Mouse (Mus musculus) midbrain, embryonic 11.5 days (tissue): Measurements from ENCODE around the gene Mdga2. TPM values are rescaled to one million over a fixed set of nuclear protein-coding genes. Genes with fewer than 3 reads are reported as not detected.

Experiments
- ATAC-seq: fragments of 200-750 bp; cut with Nextera tagmentation; 2 replicates; pipeline ENCODE4 v1.8.0; 2017; ENCODE audit warnings: moderate TSS enrichment, moderate library complexity; ENCODE audit not compliant: low FRiP score
- DNase-seq: peaks from one replicate; pipeline ENCODE4 v3.0.0; 2015; ENCODE audit warnings: low spot score; ENCODE audit errors: missing footprints
- H3K27ac ChIP-seq: fragments of 300-500 bp; sonication (generic); 2 replicates; pipeline ENCODE4 v1.5.1; 2014; ENCODE audit warnings: low read depth, low read length
- H3K27me3 ChIP-seq: fragments of 300-500 bp; sonication (generic); 2 replicates; pipeline ENCODE4 v1.6.1; 2014; ENCODE audit warnings: mild to moderate bottlenecking, low read length, moderate library complexity, mixed read lengths; ENCODE audit not compliant: control insufficient read depth, insufficient read depth
- H3K36me3 ChIP-seq: fragments of 300-500 bp; sonication (generic); 2 replicates; pipeline ENCODE4 v1.6.1; 2014; ENCODE audit warnings: mild to moderate bottlenecking, low read length, moderate library complexity, mixed read lengths; ENCODE audit not compliant: control insufficient read depth, insufficient read depth
- H3K4me1 ChIP-seq: fragments of 300-500 bp; sonication (generic); 2 replicates; pipeline ENCODE4 v1.6.1; 2014; ENCODE audit warnings: low read length; ENCODE audit not compliant: control insufficient read depth, insufficient read depth
- H3K4me2 ChIP-seq: fragments of 300-500 bp; sonication (generic); 2 replicates; pipeline ENCODE4 v1.6.1; 2014; ENCODE audit warnings: mild to moderate bottlenecking, moderate library complexity
- H3K4me3 ChIP-seq: fragments of 300-500 bp; sonication (generic); 2 replicates; pipeline ENCODE4 v1.5.1; 2014; ENCODE audit warnings: low read depth, low read length
- H3K9ac ChIP-seq: fragments of 300-500 bp; sonication (generic); 2 replicates; pipeline ENCODE4 v1.6.1; 2014; ENCODE audit warnings: low read length
- H3K9me3 ChIP-seq: fragments of 300-500 bp; sonication (generic); 2 replicates; pipeline ENCODE4 v1.6.1; 2016; ENCODE audit warnings: low read length; ENCODE audit not compliant: control insufficient read depth
- WGBS: fragments of 180-500 bp; shearing (Covaris S2); extraction: QIAGEN DNeasy Blood & Tissue Kit; methylation state at CpG from one replicate; pipeline ENCODE4 v1.1.7; 2014; 5-methylcytosine and 5-hydroxymethylcytosine counted together
- polyA plus RNA-seq: library from polyadenylated mRNA; unstranded; fragments of >200 nt; fragmentation: Nextera tagmentation; extraction: Ambion mirVana; gene quantifications from 2 replicates; pipeline ENCODE4 v1.2.1, GENCODE M21; 2014

Mdga2 gene
- polyA plus RNA-seq, 1 experiment from 2014 or later = 4.0 TPM

- H3K36me3 ChIP-seq = no peaks in the 10 kb centered on the region
- H3K9ac ChIP-seq = no peak overlapping the region
- H3K27ac ChIP-seq = no peak overlapping the region
- WGBS = 84% methylated on average over 4 of the region's 4 CpGs
- no peaks in the 10 kb centered on the region for H3K9me3 ChIP-seq
- ATAC-seq (no peak), DNase-seq (no peak)
- no peak overlapping the region for H3K4me3 ChIP-seq
- no peaks in the 10 kb centered on the region for H3K27me3 ChIP-seq
- H3K4me1 ChIP-seq = no peaks in the 10 kb centered on the region
- H3K4me2 ChIP-seq = no peak overlapping the region
Measured at GRCm38 (mm10) chr12:67011368-67011767, 211.0 kb downstream of the Mdga2 start.

GRCm38 (mm10) chr12:67010318-67010717 is 212.0 kb downstream of the Mdga2 start:
- no peak overlapping the region for H3K4me2 ChIP-seq
- no peak for ATAC-seq
- no peak overlapping the region for H3K9ac ChIP-seq
- H3K9me3 ChIP-seq = no peaks in the 10 kb centered on the region
- no peaks in the 10 kb centered on the region for H3K36me3 ChIP-seq
- no peak overlapping the region for H3K4me3 ChIP-seq
- H3K27ac ChIP-seq = no peak overlapping the region
- 88% methylated on average over 4 of the region's 4 CpGs for WGBS
- H3K4me1 ChIP-seq = no peaks in the 10 kb centered on the region
- no peaks in the 10 kb centered on the region for H3K27me3 ChIP-seq
- no peak for DNase-seq

GRCm38 (mm10) chr12:67009191-67009590 is 213.2 kb downstream of the Mdga2 start:
- DNase-seq (no peak), ATAC-seq (no peak)
- 87% methylated on average over 3 of the region's 3 CpGs for WGBS
- Histone ChIP-seq H3K4me2 (no peak overlapping the region), H3K4me1 (no peaks in the 10 kb centered on the region), H3K27me3 (no peaks in the 10 kb centered on the region), H3K4me3 (no peak overlapping the region), H3K36me3 (no peaks in the 10 kb centered on the region), H3K9ac (no peak overlapping the region), H3K9me3 (no peaks in the 10 kb centered on the region), H3K27ac (no peak overlapping the region)

- ATAC-seq (no peak), DNase-seq (no peak)
- Histone ChIP-seq H3K9ac (no peak overlapping the region), H3K9me3 (no peaks in the 10 kb centered on the region), H3K4me1 (no peaks in the 10 kb centered on the region), H3K4me3 (no peak overlapping the region), H3K27me3 (no peaks in the 10 kb centered on the region), H3K27ac (no peak overlapping the region), H3K36me3 (no peaks in the 10 kb centered on the region), H3K4me2 (no peak overlapping the region)
- 81% methylated on average over 3 of the region's 3 CpGs for WGBS
Measured at GRCm38 (mm10) chr12:66954129-66954528, 268.2 kb downstream of the Mdga2 start.

GRCm38 (mm10) chr12:66915741-66916140 is 306.6 kb downstream of the Mdga2 start:
- Histone ChIP-seq H3K9ac (no peak overlapping the region), H3K4me1 (no peaks in the 10 kb centered on the region), H3K9me3 (no peaks in the 10 kb centered on the region), H3K36me3 (no peaks in the 10 kb centered on the region), H3K4me3 (no peak overlapping the region), H3K27me3 (no peaks in the 10 kb centered on the region), H3K27ac (no peak overlapping the region), H3K4me2 (no peak overlapping the region)
- 86% methylated on average over 5 of the region's 5 CpGs for WGBS
- DNase-seq (no peak), ATAC-seq (no peak)

- H3K36me3 ChIP-seq = no peaks in the 10 kb centered on the region
- ATAC-seq (no peak), DNase-seq (no peak)
- H3K4me3 ChIP-seq = no peak overlapping the region
- H3K27ac ChIP-seq = no peak overlapping the region
- H3K27me3 ChIP-seq = no peaks in the 10 kb centered on the region
- H3K9me3 ChIP-seq = no peaks in the 10 kb centered on the region
- WGBS = 84% methylated on average over 4 of the region's 4 CpGs
- H3K4me2 ChIP-seq = no peak overlapping the region
- H3K4me1 ChIP-seq = no peaks in the 10 kb centered on the region
- H3K9ac ChIP-seq = no peak overlapping the region
Measured at GRCm38 (mm10) chr12:66899366-66899765, 323.0 kb downstream of the Mdga2 start.

- Histone ChIP-seq H3K36me3 (no peaks in the 10 kb centered on the region), H3K4me3 (no peak overlapping the region), H3K9ac (no peak overlapping the region), H3K4me1 (no peaks in the 10 kb centered on the region), H3K4me2 (no peak overlapping the region), H3K27me3 (no peaks in the 10 kb centered on the region), H3K9me3 (no peaks in the 10 kb centered on the region), H3K27ac (no peak overlapping the region)
- 94% methylated on average over 3 of the region's 3 CpGs for WGBS
- ATAC-seq = no peak
- DNase-seq = no peak
Measured at GRCm38 (mm10) chr12:66896790-66897189, 325.6 kb downstream of the Mdga2 start.

- DNase-seq = no peak
- 87% methylated on average over 3 of the region's 3 CpGs for WGBS
- no peak overlapping the region for H3K4me3 ChIP-seq
Measured at GRCm38 (mm10) chr12:66890296-66890695, 332.1 kb downstream of the Mdga2 start.

GRCm38 (mm10) chr12:66889276-66889675 is 333.1 kb downstream of the Mdga2 start:
- no peak for ATAC-seq
- Histone ChIP-seq H3K4me2 (no peak overlapping the region), H3K9ac (no peak overlapping the region), H3K36me3 (no peaks in the 10 kb centered on the region), H3K9me3 (no peaks in the 10 kb centered on the region), H3K4me1 (no peaks in the 10 kb centered on the region), H3K27ac (no peak overlapping the region), H3K27me3 (no peaks in the 10 kb centered on the region), H3K4me3 (no peak overlapping the region)
- 83% methylated on average over 3 of the region's 3 CpGs for WGBS
- no peak for DNase-seq

More at GRCm38 (mm10) chr12:66890296-66890695, 332.1 kb downstream of the Mdga2 start:
- Histone ChIP-seq H3K9ac (no peak overlapping the region), H3K9me3 (no peaks in the 10 kb centered on the region), H3K27ac (no peak overlapping the region), H3K4me1 (no peaks in the 10 kb centered on the region), H3K36me3 (no peaks in the 10 kb centered on the region), H3K27me3 (no peaks in the 10 kb centered on the region), H3K4me2 (no peak overlapping the region)
- no peak for ATAC-seq

GRCm38 (mm10) chr12:66888636-66889035 is 333.7 kb downstream of the Mdga2 start:
- WGBS = 71% methylated on average over 1 of the region's 1 CpGs
- no peaks in the 10 kb centered on the region for H3K27me3 ChIP-seq
- ATAC-seq = no peak
- no peaks in the 10 kb centered on the region for H3K9me3 ChIP-seq
- H3K4me3 ChIP-seq = no peak overlapping the region
- H3K4me1 ChIP-seq = no peaks in the 10 kb centered on the region
- no peak overlapping the region for H3K27ac ChIP-seq
- H3K4me2 ChIP-seq = no peak overlapping the region
- no peak for DNase-seq
- H3K9ac ChIP-seq = no peak overlapping the region
- H3K36me3 ChIP-seq = no peaks in the 10 kb centered on the region
